Mouse (Mus musculus) effector memory CD4-positive, alpha-beta T cell, adult 5 months (primary cell): ENCODE data around the gene Smpd1. TPM values are rescaled to one million over a fixed set of nuclear protein-coding genes. Genes with fewer than 3 reads are reported as not detected.

Experiments used
- polyA plus RNA-seq: library from polyadenylated mRNA; unstranded; fragments of 100-300 nt; shearing (Covaris generic); gene quantifications from one replicate; pipeline ENCODE4 v1.2.1, GENCODE M21; 2017

Smpd1 gene
- 15.0 TPM for polyA plus RNA-seq

GRCm38 (mm10) chr7:105554212-105554942 is at the start of gene Smpd1:
TSS of gene Smpd1 (plus strand) at chr7:105554360.

GRCm38 (mm10) chr7:105581094-105581703 is 27.0 kb downstream of the Smpd1 start, which contains the start of gene Apbb1:
TSS of gene Apbb1 (minus strand) at chr7:105581653.

Other genes starting within 250 kb of the Smpd1 start
- 0.10 TPM for gene Olfr689, start 243.2 kb upstream of the Smpd1 start, polyA plus RNA-seq
- not detected for gene Olfr690, start 220.3 kb upstream of the Smpd1 start, polyA plus RNA-seq
- not detected for gene Olfr691, start 212.1 kb upstream of the Smpd1 start, polyA plus RNA-seq
- gene Olfr692, start 186.1 kb upstream of the Smpd1 start, polyA plus RNA-seq, result not detected
- gene Gm5901, start 179.3 kb upstream of the Smpd1 start, polyA plus RNA-seq, result not detected
- 46.2 TPM for gene Fam160a2, start 154.3 kb upstream of the Smpd1 start, polyA plus RNA-seq
- not detected for gene Cnga4, start 149.8 kb upstream of the Smpd1 start, polyA plus RNA-seq
- not detected for gene Cckbr, start 128.6 kb upstream of the Smpd1 start, polyA plus RNA-seq
- gene Cavin3, start 72.1 kb upstream of the Smpd1 start, polyA plus RNA-seq, result not detected
- 4.1 TPM for gene Apbb1, start 27.3 kb downstream of the Smpd1 start, polyA plus RNA-seq
- gene Hpx, start 45.8 kb downstream of the Smpd1 start, polyA plus RNA-seq, result not detected
- gene Trim3, start 79.2 kb downstream of the Smpd1 start, polyA plus RNA-seq, result 6.5 TPM
- 92.3 TPM for gene Timm10b, start 85.7 kb downstream of the Smpd1 start, polyA plus RNA-seq
- 15.5 TPM for gene Arfip2, start 86.1 kb downstream of the Smpd1 start, polyA plus RNA-seq
- 5.0 TPM for gene Gm45799, start 86.2 kb downstream of the Smpd1 start, polyA plus RNA-seq
- 0.47 TPM for gene Dnhd1, start 96.5 kb downstream of the Smpd1 start, polyA plus RNA-seq
- 116 TPM for gene Ilk, start 182.2 kb downstream of the Smpd1 start, polyA plus RNA-seq
- gene Rrp8, start 183.0 kb downstream of the Smpd1 start, polyA plus RNA-seq, result 16.6 TPM
- 283 TPM for gene Taf10, start 190.0 kb downstream of the Smpd1 start, polyA plus RNA-seq
- 66.6 TPM for gene Tpp1, start 197.9 kb downstream of the Smpd1 start, polyA plus RNA-seq
- not detected for gene Dchs1, start 233.3 kb downstream of the Smpd1 start, polyA plus RNA-seq